Comparison of ENCODE assay signal across 8 mouse cellular contexts in the genomic region with DNA sequence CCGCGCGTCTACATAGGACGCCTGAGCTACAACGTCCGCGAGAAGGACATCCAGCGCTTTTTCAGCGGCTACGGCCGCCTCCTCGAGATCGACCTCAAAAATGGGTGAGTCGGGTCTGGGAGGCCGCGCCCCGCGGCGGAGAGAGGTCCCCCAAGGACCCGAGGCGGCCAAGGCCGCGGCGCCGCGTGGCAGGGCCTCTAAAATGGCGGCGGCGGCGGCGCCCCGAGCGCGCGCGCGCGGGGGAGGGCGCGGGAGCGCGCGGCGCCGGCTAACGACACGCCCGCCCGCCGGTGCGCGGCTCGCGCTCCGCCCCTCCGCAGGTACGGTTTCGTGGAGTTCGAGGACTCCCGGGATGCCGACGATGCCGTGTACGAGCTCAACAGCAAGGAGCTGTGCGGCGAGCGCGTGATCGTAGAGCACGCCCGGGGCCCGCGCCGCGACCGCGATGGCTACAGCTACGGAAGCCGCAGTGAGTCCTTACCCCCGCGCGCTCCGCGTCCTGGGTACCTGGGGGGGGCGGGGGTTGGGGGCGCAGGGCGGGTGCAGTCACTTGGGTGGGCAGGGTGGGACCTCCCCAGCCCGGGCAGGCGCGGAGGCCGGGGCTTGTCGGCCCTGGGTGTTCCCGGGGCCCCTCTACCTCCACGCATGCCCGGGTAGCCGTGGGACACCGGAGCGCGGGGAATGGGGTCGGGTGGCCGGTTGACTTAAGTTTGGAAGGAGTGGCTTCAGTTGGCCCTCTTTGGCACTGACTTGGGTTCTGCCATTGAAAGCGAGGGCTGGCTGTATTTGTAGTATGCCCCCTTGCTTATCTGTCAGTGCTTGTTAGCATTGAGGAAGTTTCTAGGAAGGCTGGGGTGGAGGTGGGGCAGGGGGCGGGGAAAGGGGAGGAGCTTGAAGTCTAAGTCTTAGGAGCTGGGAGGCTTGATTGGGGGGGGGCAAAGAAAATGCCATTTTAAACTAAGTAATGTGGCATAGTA. TPM values are rescaled to one million over a fixed set of nuclear protein-coding genes. Genes with fewer than 3 reads are reported as not detected.
DNase-seq lines count a peak whose midpoint lies in the region; ATAC-seq and TF ChIP-seq lines count a peak whose summit lies in the region.

No protein-coding gene starts in this region.

- H3K27me3 ChIP-seq in hindbrain, embryonic 16.5 days (replicated peaks; ENCODE audit: control insufficient read depth, insufficient read depth, low read length) = no peaks in the 10 kb centered on the region

- H3K36me3 ChIP-seq in hindbrain, embryonic 16.5 days (ENCODE audit: control insufficient read depth, insufficient read depth, low read length) = peaks cover 23% of the 10 kb centered on the region

- H3K9ac ChIP-seq in hindbrain, embryonic 16.5 days (ENCODE audit: low read depth, low read length) = peak overlapping the region; percentile 100

- H3K27ac ChIP-seq in gastrocnemius, adult 2 months = peak overlapping the region; percentile 100
- H3K27ac ChIP-seq in hindbrain, embryonic 16.5 days (ENCODE audit: low read depth, low read length) = peak overlapping the region; percentile 99

- 0% methylated on average over 51 of the region's 103 CpGs for WGBS in hindbrain, embryonic 16.5 days

- no peak for TF ChIP-seq CTCF in gastrocnemius, adult 2 months (IDR thresholded peaks at IDR 0.05)

- no peaks in the 10 kb centered on the region for H3K9me3 ChIP-seq in hindbrain, embryonic 16.5 days (ENCODE audit: control insufficient read depth, low read length)

- DNase-seq in adipocyte (ENCODE audit: low spot score) = peak; percentile 79
- peak; percentile 68 to 72 for DNase-seq in cerebellum, postnatal 36 days
- peak; percentile 78 for DNase-seq in gastrocnemius, adult 2 months
- DNase-seq in left cerebral cortex, postnatal 14 days (ENCODE audit: low spot score in 2 of 2) = peak; percentile 64 to 65
- peak; percentile 46 to 63 for DNase-seq in right cerebral cortex, adult 2 months (ENCODE audit: low spot score in 2 of 2)
- peak; percentile 57 for DNase-seq in urinary bladder, postnatal 25 days (ENCODE audit: low spot score)

- peak overlapping the region; percentile 100 for H3K4me3 ChIP-seq in gastrocnemius, adult 2 months
- peak overlapping the region; percentile 100 for H3K4me3 ChIP-seq in hindbrain, embryonic 16.5 days (ENCODE audit: low read length)

- peak; percentile 49 for ATAC-seq in hindbrain, embryonic 16.5 days
- ATAC-seq in megakaryocyte progenitor cell, adult 5-6 weeks (replicated peaks; ENCODE audit: poor library complexity) = peak; percentile 53

- intact Hi-C loops in gastrocnemius, adult 2 months (cut with DNase I) = loop anchor here (5.0 to 10.0 kb wide), 3 partner anchors 85 to 1827 kb away; a partner anchor contains a TSS
- intact Hi-C loops in left cerebral cortex, postnatal 14 days (cut with DNase I) = no loop called here

- peaks cover 15% of the 10 kb centered on the region for H3K4me1 ChIP-seq in hindbrain, embryonic 16.5 days (ENCODE audit: control insufficient read depth, insufficient read depth, low read depth, low read length)

- peak overlapping the region; percentile 69 for H3K4me2 ChIP-seq in hindbrain, embryonic 16.5 days (ENCODE audit: low read length)

RNA-seq across cellular contexts. Expression of a gene that starts 0.6 kb away (rescaled TPM):
- 10 to 100 TPM; 45.6 to 46.1 TPM for total RNA-seq in gastrocnemius, adult 2 months (2021)
- 112 and 121 TPM in 2 replicates for polyA plus RNA-seq in hindbrain, embryonic 16.5 days (2015; fragmentation: Nextera tagmentation; extraction: Ambion mirVana)
- 100 to 1,000 TPM; 112 to 115 TPM for total RNA-seq in left cerebral cortex, postnatal 14 days (2021)
- total RNA-seq in megakaryocyte progenitor cell, adult 5-6 weeks (2015) = 239 and 254 TPM in 2 replicates
- 221 and 260 TPM in 2 replicates for total RNA-seq in megakaryocyte progenitor cell, adult 5-6 weeks (2017)

RNA-seq across cellular contexts. Expression of a gene that starts 11.3 kb away (rescaled TPM):
- total RNA-seq in gastrocnemius, adult 2 months (2021) = not detected
- 5.8 and 7.2 TPM in 2 replicates for polyA plus RNA-seq in hindbrain, embryonic 16.5 days (2015; fragmentation: Nextera tagmentation; extraction: Ambion mirVana)
- total RNA-seq in left cerebral cortex, postnatal 14 days (2021) = 10 to 100 TPM; 24.1 to 24.9 TPM
- total RNA-seq in megakaryocyte progenitor cell, adult 5-6 weeks (2015) = not detected in 2 replicates
- total RNA-seq in megakaryocyte progenitor cell, adult 5-6 weeks (2017) = not detected in 2 replicates

RNA-seq across cellular contexts. Expression of a gene that starts 55.2 kb away (rescaled TPM):
- not detected for total RNA-seq in gastrocnemius, adult 2 months (2021)
- polyA plus RNA-seq in hindbrain, embryonic 16.5 days (2015; fragmentation: Nextera tagmentation; extraction: Ambion mirVana) = 0.25 and 0.40 TPM in 2 replicates
- total RNA-seq in left cerebral cortex, postnatal 14 days (2021) = 1 to 10 TPM in 1 of 2 experiments, under 1 TPM in 1; 0.55 to 1.1 TPM
- total RNA-seq in megakaryocyte progenitor cell, adult 5-6 weeks (2015) = not detected in 2 replicates
- not detected in 2 replicates for total RNA-seq in megakaryocyte progenitor cell, adult 5-6 weeks (2017)

Comparison
In these comparisons a context has a peak if more than half of its experiments do, and no peak if none do; other contexts are left out.
1. Peak in every context shown above with its lines: DNase-seq, ATAC-seq, H3K4me3 ChIP-seq and H3K27ac ChIP-seq.
2. RNA of a gene that starts 11.3 kb away (total RNA-seq): 24.1 to 24.9 TPM in left cerebral cortex, postnatal 14 days; not detected in gastrocnemius, adult 2 months and not detected in megakaryocyte progenitor cell, adult 5-6 weeks; every median in the first group is over 10 times any median in the second.